Mouse (Mus musculus): ENCODE measurements at regions not wholly inside any gene's neighbourhood (a gene's known extent, or its start where the extent isn't known, plus 50 kb on each side); places are given as distances from the start of the nearest gene placed in this dataset.

GRCm38 (mm10) chr4:149829964-149830363, 55.9 kb upstream of the Slc25a33 start:
- no peak for TF ChIP-seq CTCF (IDR thresholded peaks at IDR 0.05; ENCODE audit: extremely low read depth, insufficient read depth, insufficient read length, insufficient replicate concordance)
- no peak for TF ChIP-seq POLR2A (IDR thresholded peaks at IDR 0.05; ENCODE audit: low read depth, low read length)

Data from spleen, adult 2 months (tissue).